Mouse (Mus musculus) ES-Bruce4 (cell line): ENCODE results near the gene Fam83f.

Experiments
- CTCF ChIP-seq: IDR thresholded peaks from one replicate; pipeline ENCODE4 v1.8.1; 2011; ENCODE audit warnings: low read depth, low read length
- POLR2A ChIP-seq: IDR thresholded peaks from one replicate; pipeline ENCODE4 v1.8.1; 2011; ENCODE audit warnings: low read length; ENCODE audit not compliant: insufficient read depth

DNA sequence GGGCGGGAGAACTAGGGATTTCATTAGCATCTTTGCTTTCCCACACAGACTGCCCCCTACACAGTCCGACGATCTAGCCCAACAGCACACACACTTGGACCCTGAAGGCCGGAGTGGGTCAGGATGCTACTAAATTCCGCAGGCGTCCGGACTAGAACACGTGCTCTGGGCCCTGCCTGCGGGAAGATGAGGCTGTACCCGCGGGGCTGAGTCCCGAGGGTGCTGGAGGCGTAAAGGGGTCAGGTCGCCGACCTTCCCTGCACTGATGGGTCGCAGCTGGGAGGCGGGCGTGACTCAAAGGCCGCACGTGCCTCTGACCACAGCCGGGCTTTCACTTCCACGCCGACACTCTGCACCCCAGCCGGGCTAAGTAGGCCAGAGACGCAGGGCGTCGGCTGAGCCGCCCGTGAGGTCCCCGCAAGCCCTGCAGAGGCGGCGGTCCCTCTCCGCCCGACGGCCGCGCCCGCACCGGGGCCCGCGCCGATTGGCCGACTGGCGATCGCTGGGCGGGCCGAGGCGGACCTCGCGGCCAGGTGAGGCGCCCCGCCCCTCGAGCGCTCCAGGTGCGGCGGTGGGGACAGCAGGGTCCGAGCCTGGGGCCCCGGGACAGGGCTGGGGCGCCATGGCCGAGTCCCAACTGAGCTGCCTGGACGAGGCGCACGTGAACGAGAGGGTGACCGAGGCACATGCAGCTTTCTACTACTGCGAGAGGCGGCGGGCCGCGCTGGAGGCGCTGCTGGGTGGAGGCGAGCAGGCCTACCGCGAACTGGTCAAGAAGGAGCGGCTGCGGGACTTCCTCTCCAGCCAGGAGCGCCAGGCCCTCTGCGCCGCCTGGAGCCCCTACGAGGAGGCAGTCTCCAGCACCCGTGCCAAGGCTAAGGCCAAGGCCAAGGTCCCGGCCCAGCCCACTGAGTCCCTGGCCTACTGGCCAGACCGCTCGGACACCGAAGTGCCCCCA lies at the start of gene Fam83f:
- TF ChIP-seq CTCF (no peak), POLR2A (no peak)
